Mouse (Mus musculus) MEL (cell line): ENCODE data around the gene Acaa1a.

Experiments
- ETS1 ChIP-seq: IDR thresholded peaks from 2 replicates; pipeline ENCODE4 v1.6.1; 2012; ENCODE audit warnings: low read depth, mild to moderate bottlenecking, inconsistent platforms, low read length, improper control_type of control experiment, moderate library complexity
- GATA1 ChIP-seq: IDR thresholded peaks from 2 replicates; pipeline ENCODE4 v1.6.1; 2011; ENCODE audit warnings: low read depth, low read length, improper control_type of control experiment
- POLR2A ChIP-seq, 2 experiments: IDR thresholded peaks; 2 replicates each; pipeline ENCODE4 v1.6.1; 2011 to 2012; ENCODE audit warnings: low read length in 2 of 2, mild to moderate bottlenecking in 2 of 2, control low read depth in 1 of 2, improper control_type of control experiment in 1 of 2, low read depth in 1 of 2, moderate library complexity in 1 of 2; ENCODE audit not compliant: control insufficient read depth in 1 of 2, insufficient read depth in 1 of 2, poor library complexity in 1 of 2
- RAD21 ChIP-seq: IDR thresholded peaks from 2 replicates; pipeline ENCODE4 v1.6.1; 2011; ENCODE audit warnings: mild to moderate bottlenecking, low read depth, low read length, improper control_type of control experiment
- TAL1 ChIP-seq: IDR thresholded peaks from 2 replicates; pipeline ENCODE4 v1.6.1; 2012; ENCODE audit warnings: mild to moderate bottlenecking, inconsistent platforms, low read length, moderate library complexity, mixed read lengths

DNA sequence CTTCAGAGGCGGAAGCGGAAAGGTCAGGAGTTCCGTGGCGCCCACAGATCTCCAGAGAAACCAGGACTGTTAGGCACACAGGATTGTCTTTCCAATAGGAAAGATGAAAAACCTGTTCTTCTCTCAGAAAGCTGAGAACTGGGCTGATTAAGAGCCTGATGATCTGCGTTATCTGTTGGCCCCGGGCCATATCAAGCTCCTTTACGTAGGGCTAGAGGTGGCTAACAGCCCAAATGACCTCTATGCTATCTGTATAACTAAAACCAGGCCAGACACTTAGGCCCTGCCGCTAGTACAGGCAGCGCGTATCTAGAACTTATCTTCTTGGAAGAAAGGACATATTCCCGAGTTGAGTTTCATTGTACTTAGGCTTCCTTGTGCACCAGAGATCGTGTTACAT is 23.8 kb downstream of the Acaa1a start:
- no peak for TF ChIP-seq RAD21
- no peak for TF ChIP-seq POLR2A (IDR thresholded peaks at IDR 0.05; ENCODE audit: control insufficient read depth in 1 of 2, insufficient read depth in 1 of 2, low read depth in 1 of 2, low read length in 2 of 2, poor library complexity in 1 of 2)
- TF ChIP-seq GATA1, result no peak
- no peak for TF ChIP-seq ETS1
- TF ChIP-seq TAL1, result no peak
